In genomic region chr7:136209299-136210171, GRCm38 (mm10) we compare ENCODE assay signal across 10 mouse cellular contexts.
DNase-seq lines count a peak whose midpoint lies in the region; ATAC-seq lines count a peak whose summit lies in the region.
"Had no signal": no experiment of that assay in that cellular context is flagged by ENCODE, and none has a peak within 500 bp of the region (broad histone marks: within the 10 kb centered on the region; RNA-seq: fewer than 3 reads in every experiment).

No protein-coding gene starts in this region.

- H3K27ac ChIP-seq in kidney, embryonic 16.5 days (ENCODE audit: low read length), result no peak overlapping the region
- 0 out of 2 replicates have a peak overlapping the region, but pooled peaks have one; percentile 33 for H3K27ac ChIP-seq in forebrain, embryonic 11.5 days (ENCODE audit: low read depth, low read length)
- peak overlapping the region; percentile 60 for H3K27ac ChIP-seq in limb, embryonic 12.5 days

- peaks cover 3% of the 10 kb centered on the region; the same call in 1 of the 2 replicates for H3K9me3 ChIP-seq in kidney, embryonic 16.5 days (ENCODE audit: low read length)
- no peaks in the 10 kb centered on the region for H3K9me3 ChIP-seq in forebrain, embryonic 11.5 days (ENCODE audit: control insufficient read depth, low read length)
- no peaks in the 10 kb centered on the region for H3K9me3 ChIP-seq in limb, embryonic 12.5 days

- no peak overlapping the region for H3K4me3 ChIP-seq in kidney, embryonic 16.5 days (ENCODE audit: low read length)
- 0 out of 2 replicates have a peak overlapping the region, but pooled peaks have one; percentile 10 for H3K4me3 ChIP-seq in forebrain, embryonic 11.5 days (ENCODE audit: low read depth, low read length)
- no peak overlapping the region for H3K4me3 ChIP-seq in limb, embryonic 12.5 days (replicated peaks)

- H3K9ac ChIP-seq in kidney, embryonic 16.5 days (replicated peaks; ENCODE audit: low read length), result peak overlapping the region; percentile 32; the same call in 1 of the 2 replicates
- peak overlapping the region; percentile 21; the same call in 1 of the 2 replicates for H3K9ac ChIP-seq in forebrain, embryonic 11.5 days (ENCODE audit: low read length)
- peak overlapping the region; percentile 31; the same call in 1 of the 2 replicates for H3K9ac ChIP-seq in limb, embryonic 12.5 days (replicated peaks)
- H3K9ac ChIP-seq: liver, postnatal 0 days had no signal

- ATAC-seq in kidney, embryonic 16.5 days (ENCODE audit: low FRiP score, low TSS enrichment), result 0 out of 2 replicates have a peak, but pooled peaks have one; percentile 35
- ATAC-seq in forebrain, embryonic 11.5 days (replicated peaks; ENCODE audit: low FRiP score), result peak; percentile 82
- no peak for ATAC-seq in limb, embryonic 12.5 days (ENCODE audit: insufficient number of reproducible peaks, insufficient read depth, low FRiP score, low TSS enrichment, low read depth)
- no peak for ATAC-seq in megakaryocyte, adult 5-6 weeks (ENCODE audit: poor library complexity, severe bottlenecking)
- ATAC-seq: liver, postnatal 0 days had no signal

- H3K27me3 ChIP-seq in kidney, embryonic 16.5 days (ENCODE audit: insufficient read depth, low read length), result no peaks in the 10 kb centered on the region
- H3K27me3 ChIP-seq in forebrain, embryonic 11.5 days (ENCODE audit: control insufficient read depth, insufficient read depth, low read length), result peaks cover 37% of the 10 kb centered on the region
- peaks cover 18% of the 10 kb centered on the region for H3K27me3 ChIP-seq in limb, embryonic 12.5 days

- WGBS in kidney, embryonic 16.5 days, result 39% methylated on average over 31 of the region's 31 CpGs
- WGBS in forebrain, embryonic 11.5 days, result 8% methylated on average over 31 of the region's 31 CpGs
- 30% methylated on average over 31 of the region's 31 CpGs for WGBS in limb, embryonic 12.5 days

- H3K4me2 ChIP-seq in kidney, embryonic 16.5 days (replicated peaks; ENCODE audit: low read depth, low read length), result 0 out of 2 replicates have a peak overlapping the region, but pooled peaks have one; percentile 0
- peak overlapping the region; percentile 46 for H3K4me2 ChIP-seq in forebrain, embryonic 11.5 days (ENCODE audit: low read depth, low read length, severe bottlenecking)
- H3K4me2 ChIP-seq in limb, embryonic 12.5 days, result peak overlapping the region; percentile 41

- H3K36me3 ChIP-seq in kidney, embryonic 16.5 days (ENCODE audit: insufficient read depth, low read length), result no peaks in the 10 kb centered on the region
- no peaks in the 10 kb centered on the region for H3K36me3 ChIP-seq in forebrain, embryonic 11.5 days (ENCODE audit: control insufficient read depth, insufficient read depth, low read length)
- H3K36me3 ChIP-seq in limb, embryonic 12.5 days, result no peaks in the 10 kb centered on the region

- peaks cover 26% of the 10 kb centered on the region for H3K4me1 ChIP-seq in kidney, embryonic 16.5 days (ENCODE audit: insufficient read depth, low read length)
- peaks cover 6% of the 10 kb centered on the region for H3K4me1 ChIP-seq in forebrain, embryonic 11.5 days (replicated peaks; ENCODE audit: control insufficient read depth, insufficient read depth, low read length)
- peaks cover 47% of the 10 kb centered on the region for H3K4me1 ChIP-seq in limb, embryonic 12.5 days (replicated peaks)

- DNase-seq in kidney, postnatal 25 days, result no peak
- DNase-seq in forebrain, embryonic 11.5 days (ENCODE audit: low spot score), result peak; percentile 76
- DNase-seq in retina, postnatal 1 day, result peak; percentile 64
- DNase-seq in thymus, postnatal 14 days, result no peak
- no peak for DNase-seq in urinary bladder, adult 2 months (ENCODE audit: low spot score)
- DNase-seq: adrenal gland, adult 8-10 months; liver, postnatal 0 days had no signal

Comparison
In these comparisons a context has a peak if more than half of its experiments do, and no peak if none do; other contexts are left out.
1. ATAC-seq: peak in kidney, embryonic 16.5 days (single experiment) and forebrain, embryonic 11.5 days (single experiment); none in limb, embryonic 12.5 days (single experiment) and megakaryocyte, adult 5-6 weeks (single experiment).
2. DNase-seq: peak in forebrain, embryonic 11.5 days (single experiment) and retina, postnatal 1 day (single experiment); none in kidney, postnatal 25 days (0 of 2), thymus, postnatal 14 days (single experiment) and urinary bladder, adult 2 months (single experiment).
3. Peak in every context shown above with its lines, with median percentiles within 50 percentile points of each other: H3K4me2 ChIP-seq and H3K9ac ChIP-seq.